In genomic region chr9:21724147-21724536, GRCm38 (mm10) we compare ENCODE assay signal across 8 mouse cellular contexts. TPM values are rescaled to one million over a fixed set of nuclear protein-coding genes. Genes with fewer than 3 reads are reported as not detected.
A peak's percentile ranks its signal among the peaks of the same experiment; 100 is the strongest.
DNase-seq lines count a peak whose midpoint lies in the region; ATAC-seq and TF ChIP-seq lines count a peak whose summit lies in the region.

No protein-coding gene starts in this region.

- no peaks in the 10 kb centered on the region for H3K9me3 ChIP-seq in MEL (replicated peaks; ENCODE audit: insufficient read depth, low read length)
- no peaks in the 10 kb centered on the region for H3K9me3 ChIP-seq in hindbrain, embryonic 10.5 days
- H3K9me3 ChIP-seq in lung, postnatal 0 days (ENCODE audit: low read length): no peaks in the 10 kb centered on the region

- peak; percentile 100 for DNase-seq in MEL (ENCODE audit: low read depth, low spot score)
- DNase-seq in cerebellum, adult 2 months: peak; percentile 87 to 92
- peak; percentile 92 for DNase-seq in forelimb bud, embryonic 11.5 days (ENCODE audit: low read depth, low spot score)
- DNase-seq in hindbrain, embryonic 10.5 days (ENCODE audit: low spot score): peak; percentile 95
- DNase-seq in layer of hippocampus, adult 9-11 months: peak; percentile 94
- peak; percentile 98 for DNase-seq in lung, postnatal 0 days (ENCODE audit: low spot score)
- peak; percentile 81 for DNase-seq in ovary, postnatal 14 days (ENCODE audit: low spot score)
- DNase-seq in thymus, postnatal 14 days: peak; percentile 97

- H3K4me1 ChIP-seq in MEL (ENCODE audit: control insufficient read depth in 1 of 2, insufficient read depth in 2 of 2, low read length in 2 of 2): peaks cover 16 to 37% of the 10 kb centered on the region in 2 experiments
- H3K4me1 ChIP-seq in cerebellum, adult 2 months (ENCODE audit: control insufficient read depth, insufficient read depth, low read length): peaks cover 12% of the 10 kb centered on the region
- H3K4me1 ChIP-seq in hindbrain, embryonic 10.5 days (replicated peaks): peaks cover 37% of the 10 kb centered on the region
- H3K4me1 ChIP-seq in lung, postnatal 0 days (ENCODE audit: insufficient read depth, low read depth, low read length): peaks cover 8% of the 10 kb centered on the region; the same call in 1 of the 2 replicates

- peaks cover 8 to 26% of the 10 kb centered on the region in 2 experiments for H3K36me3 ChIP-seq in MEL (ENCODE audit: control insufficient read depth in 1 of 2, insufficient read depth in 2 of 2, low read length in 2 of 2)
- H3K36me3 ChIP-seq in hindbrain, embryonic 10.5 days: peaks cover 44% of the 10 kb centered on the region
- no peaks in the 10 kb centered on the region for H3K36me3 ChIP-seq in lung, postnatal 0 days (ENCODE audit: insufficient read depth, low read length)

- no peaks in the 10 kb centered on the region for H3K27me3 ChIP-seq in MEL (ENCODE audit: control insufficient read depth in 1 of 2, insufficient read depth in 2 of 2, low read length in 2 of 2)
- no peaks in the 10 kb centered on the region for H3K27me3 ChIP-seq in cerebellum, adult 2 months (ENCODE audit: control insufficient read depth, insufficient read depth, low read length)
- H3K27me3 ChIP-seq in hindbrain, embryonic 10.5 days (ENCODE audit: insufficient read depth, poor library complexity, severe bottlenecking): no peaks in the 10 kb centered on the region
- no peaks in the 10 kb centered on the region for H3K27me3 ChIP-seq in lung, postnatal 0 days (replicated peaks; ENCODE audit: insufficient read depth, low read length)

- peak overlapping the region; percentile 45 for H3K27ac ChIP-seq in MEL (ENCODE audit: control insufficient read depth, low read depth, low read length)
- peak overlapping the region; percentile 42; the same call in 1 of the 2 replicates for H3K27ac ChIP-seq in cerebellum, adult 2 months (ENCODE audit: insufficient read depth, low read length)
- H3K27ac ChIP-seq in hindbrain, embryonic 10.5 days: peak overlapping the region; percentile 97
- peak overlapping the region; percentile 93 for H3K27ac ChIP-seq in lung, postnatal 0 days (ENCODE audit: low read length)

- H3K9ac ChIP-seq in MEL (ENCODE audit: control insufficient read depth, low read depth, low read length, poor library complexity, severe bottlenecking): peak overlapping the region; percentile 63
- H3K9ac ChIP-seq in lung, postnatal 0 days (replicated peaks; ENCODE audit: low read depth): peak overlapping the region; percentile 48

- peak in 1 of 2 experiments; percentile 73; a peak in 2 of 4 replicates for TF ChIP-seq POLR2A in MEL (IDR thresholded peaks at IDR 0.05; ENCODE audit: control insufficient read depth in 1 of 2, insufficient read depth in 1 of 2, low read depth in 1 of 2, low read length in 2 of 2, poor library complexity in 1 of 2)
- TF ChIP-seq POLR2A in cerebellum, adult 2 months (IDR thresholded peaks at IDR 0.05; ENCODE audit: borderline replicate concordance, insufficient read depth, low read length): peak; percentile 20; the same call in 1 of the 2 replicates

- TF ChIP-seq CTCF in MEL (IDR thresholded peaks at IDR 0.05 in 2 of 3, conservative IDR thresholded peaks at IDR 0.05 in 1 of 3; ENCODE audit: control insufficient read depth in 1 of 3, insufficient read depth in 1 of 3, low read depth in 2 of 3, low read length in 3 of 3, poor library complexity in 1 of 3, severe bottlenecking in 1 of 3): no peak
- TF ChIP-seq CTCF in cerebellum, adult 2 months (IDR thresholded peaks at IDR 0.05; ENCODE audit: borderline replicate concordance, insufficient read depth, low read depth, low read length): no peak
- no peak for TF ChIP-seq CTCF in lung, postnatal 0 days (IDR thresholded peaks at IDR 0.05)

- peak overlapping the region; percentile 66 for H3K4me3 ChIP-seq in MEL (ENCODE audit: control insufficient read depth in 1 of 2, insufficient read depth in 1 of 2, low read depth in 2 of 2, low read length in 2 of 2)
- peak overlapping the region; percentile 74 for H3K4me3 ChIP-seq in cerebellum, adult 2 months (replicated peaks; ENCODE audit: insufficient read depth, low read depth, low read length)
- peak overlapping the region; percentile 82 for H3K4me3 ChIP-seq in hindbrain, embryonic 10.5 days
- H3K4me3 ChIP-seq in lung, postnatal 0 days (ENCODE audit: low read depth, low read length): peak overlapping the region; percentile 65

- peaks cover 47% of the 10 kb centered on the region for H3K79me2 ChIP-seq in MEL (ENCODE audit: control insufficient read depth, insufficient read depth, low read length, poor library complexity)

- H3K4me2 ChIP-seq in lung, postnatal 0 days (replicated peaks; ENCODE audit: low read depth, low read length): peak overlapping the region; percentile 89

- TF ChIP-seq EP300 in MEL (IDR thresholded peaks at IDR 0.05; ENCODE audit: low read depth in 1 of 2, low read length in 2 of 2): no peak
- TF ChIP-seq EP300 in lung, postnatal 0 days (IDR thresholded peaks at IDR 0.05): no peak

- peak; percentile 94 for ATAC-seq in lung, postnatal 0 days

- TF ChIP-seq RAD21 in MEL (IDR thresholded peaks at IDR 0.05; ENCODE audit: low read depth, low read length): no peak

- WGBS in cerebellum, adult 2 months: under 1% methylated on average over 18 of the region's 18 CpGs
- WGBS in hindbrain, embryonic 10.5 days: 0% methylated on average over 18 of the region's 18 CpGs
- 0% methylated on average over 15 of the region's 18 CpGs for WGBS in lung, postnatal 0 days

TF ChIP-seq in MEL, 35 proteins besides CTCF, POLR2A, EP300 and RAD21:
- TF ChIP-seq TBP (IDR thresholded peaks at IDR 0.05; ENCODE audit: low read depth, low read length) (peak; percentile 77), HCFC1 (IDR thresholded peaks at IDR 0.05; ENCODE audit: low read depth, low read length) (no peak), ZKSCAN1 (IDR thresholded peaks at IDR 0.05; ENCODE audit: low read depth, low read length) (no peak)

RNA-seq across cellular contexts. Expression of gene Ldlr, which starts 0.9 kb away (rescaled TPM):
- total RNA-seq in MEL (2012; rRNA removed): 58.1 and 69.1 TPM in 2 replicates
- polyA plus RNA-seq in MEL (2012; ENCODE audit: insufficient read depth in 1 of 2, insufficient read length in 2 of 2, low read depth in 1 of 2, low replicate concordance in 2 of 2, missing spikeins in 1 of 2): 10 to 100 TPM in 1 of 2 experiments, not detected in 1; 90.6 TPM
- polyA plus RNA-seq in cerebellum, adult 2 months (2012; rRNA removed): 34.1 and 34.2 TPM in 2 replicates
- polyA plus RNA-seq in hindbrain, embryonic 10.5 days (2016; fragmentation: Nextera tagmentation; extraction: Ambion mirVana): 51.1 and 55.1 TPM in 2 replicates
- 52.2 and 56.8 TPM in 2 replicates for polyA plus RNA-seq in lung, postnatal 0 days (2015; fragmentation: Nextera tagmentation; extraction: Ambion mirVana)

RNA-seq across cellular contexts. Expression of gene Spc24, which starts 36.0 kb away (rescaled TPM):
- total RNA-seq in MEL (2012; rRNA removed): 304 and 305 TPM in 2 replicates
- 100 to 1,000 TPM in 1 of 2 experiments, not detected in 1; 377 TPM for polyA plus RNA-seq in MEL (2012; ENCODE audit: insufficient read depth in 1 of 2, insufficient read length in 2 of 2, low read depth in 1 of 2, low replicate concordance in 2 of 2, missing spikeins in 1 of 2)
- 3.8 TPM in 2 replicates for polyA plus RNA-seq in cerebellum, adult 2 months (2012; rRNA removed)
- 132 and 165 TPM in 2 replicates for polyA plus RNA-seq in hindbrain, embryonic 10.5 days (2016; fragmentation: Nextera tagmentation; extraction: Ambion mirVana)
- polyA plus RNA-seq in lung, postnatal 0 days (2015; fragmentation: Nextera tagmentation; extraction: Ambion mirVana): 13.4 and 15.7 TPM in 2 replicates

Comparison
In these comparisons a context has a peak if more than half of its experiments do, and no peak if none do; other contexts are left out.
1. Peak in every context shown above with its lines: DNase-seq, ATAC-seq, H3K4me3 ChIP-seq and H3K27ac ChIP-seq.
2. H3K27ac ChIP-seq: peak in every context shown above with its lines; median percentile 97 in hindbrain, embryonic 10.5 days; 93 in lung, postnatal 0 days; 45 in MEL; 42 in cerebellum, adult 2 months.